Mouse (Mus musculus): ENCODE data around the gene Trim31.

- TF ChIP-seq CTCF (IDR thresholded peaks at IDR 0.05; ENCODE audit: insufficient read depth, low read length) (no peak), POLR2A (IDR thresholded peaks at IDR 0.05; ENCODE audit: borderline replicate concordance, extremely low read depth, low read depth, low read length) (no peak)
Measured at GRCm38 (mm10) chr17:36908235-36908634, 10.3 kb downstream of the Trim31 start.

Data from lung, adult 2 months (tissue).